Mouse (Mus musculus): ENCODE data around the gene 6430628N08Rik. TPM values are rescaled to one million over a fixed set of nuclear protein-coding genes. Genes with fewer than 3 reads are reported as not detected.

The 6430628N08Rik gene
- polyA plus RNA-seq, 1 experiment from 2014 or later, result not detected

- no peaks in the 10 kb centered on the region for H3K9me3 ChIP-seq (replicated peaks; ENCODE audit: control insufficient read depth, low read length)
- 0 out of 2 replicates have a peak overlapping the region, but pooled peaks have one; percentile 1 for H3K9ac ChIP-seq (ENCODE audit: low read depth, low read length)
- H3K4me2 ChIP-seq, result peak overlapping the region; percentile 87
- WGBS (ENCODE audit: insufficient replicate concordance), result under 1% methylated on average over 56 of the region's 56 CpGs
- peaks cover 3% of the 10 kb centered on the region; the same call in 1 of the 2 replicates for H3K4me1 ChIP-seq (ENCODE audit: control insufficient read depth, insufficient read depth, low read length)
- 0 out of 2 replicates have a peak, but pooled peaks have one; percentile 44 for ATAC-seq (replicated peaks; ENCODE audit: insufficient number of reproducible peaks, low FRiP score, low TSS enrichment)
- peak overlapping the region; percentile 51 for H3K4me3 ChIP-seq (ENCODE audit: low read depth, low read length)
- no peaks in the 10 kb centered on the region for H3K36me3 ChIP-seq (ENCODE audit: control insufficient read depth, insufficient read depth, low read length)
- H3K27me3 ChIP-seq (ENCODE audit: control insufficient read depth, insufficient read depth, low read length), result peaks cover 76% of the 10 kb centered on the region
- no peak overlapping the region for H3K27ac ChIP-seq (ENCODE audit: low read depth, low read length)
Observed at GRCm38 (mm10) chr4:115897901-115898631, 7.6 kb downstream of the 6430628N08Rik start.

- no peak overlapping the region for H3K9ac ChIP-seq (ENCODE audit: low read depth, low read length)
- H3K27ac ChIP-seq (ENCODE audit: low read depth, low read length), result no peak overlapping the region
- peaks cover 90% of the 10 kb centered on the region for H3K27me3 ChIP-seq (ENCODE audit: control insufficient read depth, insufficient read depth, low read length)
- H3K4me3 ChIP-seq (ENCODE audit: low read depth, low read length), result no peak overlapping the region
- WGBS (ENCODE audit: insufficient replicate concordance), result 17% methylated on average over 5 of the region's 5 CpGs
- ATAC-seq (replicated peaks; ENCODE audit: insufficient number of reproducible peaks, low FRiP score, low TSS enrichment), result no peak
- H3K4me2 ChIP-seq, result no peak overlapping the region
- peaks cover 3% of the 10 kb centered on the region; the same call in 1 of the 2 replicates for H3K4me1 ChIP-seq (ENCODE audit: control insufficient read depth, insufficient read depth, low read length)
- H3K9me3 ChIP-seq (replicated peaks; ENCODE audit: control insufficient read depth, low read length), result no peaks in the 10 kb centered on the region
- no peaks in the 10 kb centered on the region for H3K36me3 ChIP-seq (ENCODE audit: control insufficient read depth, insufficient read depth, low read length)
Observed at GRCm38 (mm10) chr4:115902816-115903215, 12.4 kb downstream of the 6430628N08Rik start.

- Histone ChIP-seq H3K4me3 (ENCODE audit: low read depth, low read length) (no peak overlapping the region), H3K4me1 (ENCODE audit: control insufficient read depth, insufficient read depth, low read length) (no peaks in the 10 kb centered on the region), H3K36me3 (ENCODE audit: control insufficient read depth, insufficient read depth, low read length) (no peaks in the 10 kb centered on the region), H3K9ac (ENCODE audit: low read depth, low read length) (no peak overlapping the region), H3K27me3 (ENCODE audit: control insufficient read depth, insufficient read depth, low read length) (peaks cover 86% of the 10 kb centered on the region), H3K27ac (ENCODE audit: low read depth, low read length) (no peak overlapping the region), H3K9me3 (replicated peaks; ENCODE audit: control insufficient read depth, low read length) (no peaks in the 10 kb centered on the region), H3K4me2 (no peak overlapping the region)
- ATAC-seq (replicated peaks; ENCODE audit: insufficient number of reproducible peaks, low FRiP score, low TSS enrichment), result no peak
- WGBS (ENCODE audit: insufficient replicate concordance), result 14% methylated on average over 12 of the region's 12 CpGs
Observed at GRCm38 (mm10) chr4:115904375-115904774, 13.9 kb downstream of the 6430628N08Rik start.

- peaks cover 75% of the 10 kb centered on the region for H3K27me3 ChIP-seq (ENCODE audit: control insufficient read depth, insufficient read depth, low read length)
- ATAC-seq (replicated peaks; ENCODE audit: insufficient number of reproducible peaks, low FRiP score, low TSS enrichment), result no peak
- WGBS (ENCODE audit: insufficient replicate concordance), result 5% methylated on average over 7 of the region's 7 CpGs
Observed at GRCm38 (mm10) chr4:115905701-115906100, 15.2 kb downstream of the 6430628N08Rik start.

GRCm38 (mm10) chr4:115906791-115907190 lies 16.3 kb downstream of the 6430628N08Rik start:
- Histone ChIP-seq H3K9ac (ENCODE audit: low read depth, low read length) (no peak overlapping the region), H3K4me2 (no peak overlapping the region), H3K4me1 (ENCODE audit: control insufficient read depth, insufficient read depth, low read length) (peaks cover 3% of the 10 kb centered on the region; the same call in 1 of the 2 replicates), H3K9me3 (replicated peaks; ENCODE audit: control insufficient read depth, low read length) (no peaks in the 10 kb centered on the region), H3K4me3 (ENCODE audit: low read depth, low read length) (no peak overlapping the region), H3K27ac (ENCODE audit: low read depth, low read length) (no peak overlapping the region), H3K27me3 (ENCODE audit: control insufficient read depth, insufficient read depth, low read length) (peaks cover 76% of the 10 kb centered on the region), H3K36me3 (ENCODE audit: control insufficient read depth, insufficient read depth, low read length) (no peaks in the 10 kb centered on the region)
- WGBS (ENCODE audit: insufficient replicate concordance), result 81% methylated on average over 3 of the region's 3 CpGs
- ATAC-seq (replicated peaks; ENCODE audit: insufficient number of reproducible peaks, low FRiP score, low TSS enrichment), result no peak

More at GRCm38 (mm10) chr4:115905701-115906100, 15.2 kb downstream of the 6430628N08Rik start:
- Histone ChIP-seq H3K4me2 (no peak overlapping the region), H3K36me3 (ENCODE audit: control insufficient read depth, insufficient read depth, low read length) (no peaks in the 10 kb centered on the region), H3K4me1 (ENCODE audit: control insufficient read depth, insufficient read depth, low read length) (no peaks in the 10 kb centered on the region), H3K27ac (ENCODE audit: low read depth, low read length) (no peak overlapping the region), H3K9me3 (replicated peaks; ENCODE audit: control insufficient read depth, low read length) (no peaks in the 10 kb centered on the region), H3K9ac (ENCODE audit: low read depth, low read length) (no peak overlapping the region), H3K4me3 (ENCODE audit: low read depth, low read length) (no peak overlapping the region)

GRCm38 (mm10) chr4:115907994-115908393 lies 17.5 kb downstream of the 6430628N08Rik start:
- H3K36me3 ChIP-seq (ENCODE audit: control insufficient read depth, insufficient read depth, low read length), result no peaks in the 10 kb centered on the region
- no peak for ATAC-seq (replicated peaks; ENCODE audit: insufficient number of reproducible peaks, low FRiP score, low TSS enrichment)
- peaks cover 5% of the 10 kb centered on the region; the same call in 1 of the 2 replicates for H3K4me1 ChIP-seq (ENCODE audit: control insufficient read depth, insufficient read depth, low read length)
- peaks cover 68% of the 10 kb centered on the region for H3K27me3 ChIP-seq (ENCODE audit: control insufficient read depth, insufficient read depth, low read length)
- H3K4me2 ChIP-seq, result no peak overlapping the region
- H3K4me3 ChIP-seq (ENCODE audit: low read depth, low read length), result no peak overlapping the region
- 24% methylated on average over 1 of the region's 1 CpGs for WGBS (ENCODE audit: insufficient replicate concordance)
- H3K9me3 ChIP-seq (replicated peaks; ENCODE audit: control insufficient read depth, low read length), result no peaks in the 10 kb centered on the region
- H3K27ac ChIP-seq (ENCODE audit: low read depth, low read length), result no peak overlapping the region
- no peak overlapping the region for H3K9ac ChIP-seq (ENCODE audit: low read depth, low read length)

GRCm38 (mm10) chr4:115908641-115909040 lies 18.2 kb downstream of the 6430628N08Rik start:
- Histone ChIP-seq H3K4me1 (ENCODE audit: control insufficient read depth, insufficient read depth, low read length) (peaks cover 5% of the 10 kb centered on the region; the same call in 1 of the 2 replicates), H3K27me3 (ENCODE audit: control insufficient read depth, insufficient read depth, low read length) (peaks cover 62% of the 10 kb centered on the region), H3K4me3 (ENCODE audit: low read depth, low read length) (no peak overlapping the region), H3K27ac (ENCODE audit: low read depth, low read length) (no peak overlapping the region), H3K9ac (ENCODE audit: low read depth, low read length) (no peak overlapping the region), H3K4me2 (no peak overlapping the region), H3K9me3 (replicated peaks; ENCODE audit: control insufficient read depth, low read length) (no peaks in the 10 kb centered on the region), H3K36me3 (ENCODE audit: control insufficient read depth, insufficient read depth, low read length) (no peaks in the 10 kb centered on the region)
- WGBS (ENCODE audit: insufficient replicate concordance), result 13% methylated on average over 7 of the region's 7 CpGs
- no peak for ATAC-seq (replicated peaks; ENCODE audit: insufficient number of reproducible peaks, low FRiP score, low TSS enrichment)

GRCm38 (mm10) chr4:115911586-115911985 lies 21.1 kb downstream of the 6430628N08Rik start:
- no peaks in the 10 kb centered on the region for H3K9me3 ChIP-seq (replicated peaks; ENCODE audit: control insufficient read depth, low read length)
- no peak for ATAC-seq (replicated peaks; ENCODE audit: insufficient number of reproducible peaks, low FRiP score, low TSS enrichment)
- peaks cover 5% of the 10 kb centered on the region; the same call in 1 of the 2 replicates for H3K4me1 ChIP-seq (ENCODE audit: control insufficient read depth, insufficient read depth, low read length)
- no peak overlapping the region for H3K4me2 ChIP-seq
- H3K9ac ChIP-seq (ENCODE audit: low read depth, low read length), result no peak overlapping the region
- H3K27ac ChIP-seq (ENCODE audit: low read depth, low read length), result no peak overlapping the region
- H3K4me3 ChIP-seq (ENCODE audit: low read depth, low read length), result no peak overlapping the region
- 13% methylated on average over 4 of the region's 4 CpGs for WGBS (ENCODE audit: insufficient replicate concordance)
- no peaks in the 10 kb centered on the region for H3K36me3 ChIP-seq (ENCODE audit: control insufficient read depth, insufficient read depth, low read length)
- peaks cover 44% of the 10 kb centered on the region for H3K27me3 ChIP-seq (ENCODE audit: control insufficient read depth, insufficient read depth, low read length)

Measured in heart, embryonic 11.5 days (tissue).